Mouse (Mus musculus) liver, postnatal 0 days (tissue): Measurements from ENCODE around the gene Gm20708.

Experiments used
- CTCF ChIP-seq: sonication (generic); IDR thresholded peaks from 2 replicates; pipeline ENCODE4 v1.5.1; 2016; ENCODE audit warnings: antibody characterized with exemption, low read depth
- EP300 ChIP-seq: IDR thresholded peaks from 2 replicates; pipeline ENCODE4 v1.6.1; 2016; ENCODE audit warnings: antibody characterized with exemption, low read depth, mild to moderate bottlenecking

DNA sequence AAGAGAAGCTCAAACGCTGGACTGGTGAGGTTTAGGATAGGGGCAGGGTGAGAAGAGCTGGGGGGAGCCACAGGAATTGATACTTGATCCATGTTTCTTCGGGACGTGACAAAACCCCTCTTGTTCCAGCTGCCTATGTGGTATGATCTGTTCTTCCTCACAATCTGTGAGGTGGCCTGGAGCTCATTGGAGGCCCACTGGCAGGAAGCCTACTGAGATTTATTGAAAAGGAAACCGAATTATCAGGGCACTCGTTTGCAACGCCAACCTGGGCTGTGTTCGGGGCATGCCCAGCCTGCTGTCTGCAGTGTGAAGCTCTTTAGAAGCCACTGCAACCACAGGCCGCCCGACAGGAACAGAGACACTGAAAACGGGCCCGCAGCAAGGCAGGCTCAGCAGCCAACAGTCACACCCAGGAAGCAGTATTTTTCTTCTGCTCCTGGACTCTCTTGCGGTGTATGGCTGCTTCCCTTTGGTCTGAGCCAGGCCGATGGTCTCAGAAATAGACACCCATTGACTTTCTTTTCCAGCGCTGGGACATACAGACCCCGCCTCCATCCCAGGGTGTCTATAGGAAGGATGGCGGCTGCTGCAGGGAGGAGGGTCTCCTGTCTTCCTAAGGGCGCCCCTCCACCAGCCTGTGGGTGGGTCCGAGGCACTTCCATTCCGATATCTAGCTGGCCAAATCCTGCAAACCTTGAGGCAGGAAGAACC, 39.0 kb downstream of the Gm20708 start:
- TF ChIP-seq CTCF (no peak), EP300 (no peak)
